Mouse (Mus musculus): ENCODE data around the gene Gm20388.
A peak's percentile ranks its signal among the peaks of the same experiment; 100 is the strongest.

Gene Gm20388

DNA sequence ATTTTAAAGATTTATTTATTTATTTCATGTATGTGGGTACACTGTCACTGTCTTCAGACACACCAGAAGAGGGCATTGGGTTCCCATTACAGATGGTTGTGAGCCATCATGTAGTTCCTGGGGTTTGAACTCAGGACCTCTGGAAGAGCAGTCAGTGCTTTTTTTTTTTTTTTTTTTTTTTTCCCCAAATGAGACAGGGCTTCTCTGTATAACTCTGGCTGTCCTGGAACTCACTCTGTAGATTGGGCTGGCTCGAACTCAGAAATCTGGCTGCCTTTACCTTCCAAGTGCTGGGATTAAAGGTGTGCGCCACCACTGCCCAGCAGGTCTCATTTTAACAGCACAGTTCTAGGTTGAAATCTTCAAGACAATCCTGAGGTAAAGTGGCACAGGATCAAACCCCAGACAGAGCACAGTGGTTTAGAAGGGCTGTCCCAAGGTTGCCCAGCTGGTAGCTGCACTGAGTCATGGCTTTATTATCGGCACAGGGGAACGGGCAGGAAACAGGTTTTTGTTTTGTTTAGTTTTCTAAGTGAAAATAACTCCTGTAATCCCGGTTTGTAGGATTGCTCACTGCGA is 2038.7 kb downstream of the Gm20388 start, which contains the start of gene Banp:
Gene Banp (plus strand): TSS at position 529 of the 579 bp plus-strand sequence.
- DNase-seq (ENCODE audit: low spot score): no peak

DNA sequence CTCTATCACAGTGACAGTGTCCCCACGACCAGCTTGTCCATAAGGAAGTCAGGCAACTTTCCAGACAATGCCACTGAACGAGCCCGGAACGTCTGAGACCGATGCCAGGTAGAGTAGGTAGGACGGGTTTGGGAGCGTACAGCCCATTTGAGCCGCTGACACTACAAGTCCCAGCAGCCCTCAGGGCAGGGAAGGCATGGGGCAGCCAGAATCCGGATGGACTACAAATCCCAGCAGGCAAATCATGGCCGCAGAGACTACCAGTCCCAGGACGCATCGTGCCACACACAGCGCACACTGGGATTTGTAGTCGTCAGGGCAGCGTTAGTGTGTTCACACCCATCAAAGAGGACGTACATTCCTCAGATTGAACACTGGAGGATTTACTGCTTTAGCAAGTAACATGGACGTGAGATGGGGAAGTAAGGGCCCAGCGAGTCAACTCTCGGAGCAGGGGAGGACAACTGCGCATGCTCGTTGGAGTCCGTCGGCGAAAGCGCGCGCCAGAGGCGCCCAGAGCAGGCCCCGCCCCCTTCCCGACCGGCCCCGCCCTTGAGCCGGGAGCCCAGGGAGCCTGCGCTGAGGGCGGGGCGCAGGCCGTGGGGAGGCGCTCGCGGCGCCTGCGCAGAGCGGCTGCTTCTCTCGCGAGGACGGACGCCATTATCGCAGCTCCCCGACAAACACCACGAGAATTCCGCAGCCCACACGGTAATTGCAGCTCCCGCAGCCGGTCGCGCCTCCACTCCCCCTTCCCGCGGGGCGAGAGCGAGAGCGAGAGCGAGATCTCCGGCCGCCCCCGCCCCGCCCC is 2039.5 kb downstream of the Gm20388 start:
- DNase-seq (ENCODE audit: low spot score): peak; percentile 98

DNA sequence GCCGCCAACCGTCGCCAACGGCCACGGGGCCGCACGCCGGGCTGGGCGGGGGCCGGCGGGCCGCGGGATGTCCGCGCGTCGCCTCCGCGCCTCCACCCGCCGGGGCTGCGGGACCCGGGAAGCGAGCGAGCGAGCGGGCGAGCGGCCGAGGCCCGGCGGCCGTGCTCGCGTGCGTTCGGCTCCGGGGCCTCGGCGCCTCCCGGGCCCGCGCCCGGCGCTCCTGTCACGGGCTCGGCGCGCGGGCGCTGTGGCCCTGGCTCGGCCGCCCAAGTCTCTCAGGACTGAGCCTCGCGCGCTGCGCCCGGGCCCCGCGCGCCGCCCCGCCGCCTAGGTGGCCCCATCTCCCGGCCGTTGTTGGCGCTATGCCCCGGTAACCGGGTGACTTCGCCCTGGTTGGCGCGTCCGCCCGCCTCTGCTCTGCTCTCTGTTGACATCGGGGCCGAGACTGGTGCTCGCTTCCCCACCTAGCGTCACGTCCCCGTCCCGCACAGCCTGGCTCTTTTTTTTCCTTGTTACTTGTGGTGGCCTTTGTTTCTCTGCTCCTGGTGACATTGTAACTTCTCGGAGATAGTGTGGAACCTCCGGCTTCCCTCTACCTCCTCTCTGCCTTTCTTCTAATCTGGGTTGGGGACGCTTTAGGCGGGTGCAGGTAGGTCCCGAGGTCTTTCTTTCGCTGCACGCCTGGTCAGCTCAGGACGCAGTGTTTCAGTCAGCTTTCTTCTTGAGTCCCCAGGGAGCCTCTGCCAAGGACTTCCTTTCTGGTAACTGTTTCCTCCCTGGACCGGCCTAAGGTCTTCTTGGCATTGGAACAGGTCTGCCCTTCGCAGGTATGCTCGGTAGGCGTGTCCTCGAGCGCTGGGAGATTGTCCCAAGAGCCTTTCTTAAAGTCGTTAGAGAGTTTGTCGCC is 2040.4 kb downstream of the Gm20388 start:
- no peak for DNase-seq (ENCODE audit: low spot score)

DNA sequence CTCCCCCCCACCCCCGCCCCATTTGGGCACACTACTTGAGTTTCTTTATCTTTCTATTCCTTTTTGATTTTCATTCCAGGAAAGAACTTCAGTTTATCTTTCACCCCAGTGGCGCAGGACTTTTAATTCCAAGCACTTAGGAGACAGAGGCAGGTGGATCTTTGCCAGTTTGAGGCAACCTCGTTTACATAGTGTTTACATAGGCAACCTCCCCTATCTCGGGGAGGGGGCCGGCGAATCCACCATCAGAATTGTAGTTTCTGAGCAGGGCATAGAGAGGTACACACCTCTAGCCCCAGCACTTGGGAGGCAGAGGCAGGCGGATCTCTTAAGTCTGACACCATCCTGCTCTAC is 2041.0 kb downstream of the Gm20388 start:
- DNase-seq (ENCODE audit: low spot score): no peak

DNA sequence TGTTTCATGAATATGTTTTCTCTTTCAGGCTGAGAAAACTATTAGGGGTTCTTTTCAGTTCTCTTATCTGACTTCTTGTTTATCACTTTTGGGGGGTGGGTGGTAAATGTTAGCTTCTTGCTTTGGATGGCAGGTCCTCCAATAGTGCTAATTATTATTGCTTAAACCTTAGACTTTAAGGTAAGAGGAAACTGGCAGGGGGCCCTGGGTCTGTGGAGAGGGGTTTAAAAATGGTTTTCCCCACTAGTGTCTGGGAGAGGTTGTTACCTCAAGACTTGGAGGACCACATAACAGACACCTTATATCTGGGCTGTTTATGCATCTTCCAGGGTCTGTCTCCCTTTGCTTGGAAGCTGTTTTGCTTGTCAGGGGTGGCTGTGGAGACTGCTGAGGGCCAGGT is 2041.5 kb downstream of the Gm20388 start:
- DNase-seq (ENCODE audit: low spot score): no peak

DNA sequence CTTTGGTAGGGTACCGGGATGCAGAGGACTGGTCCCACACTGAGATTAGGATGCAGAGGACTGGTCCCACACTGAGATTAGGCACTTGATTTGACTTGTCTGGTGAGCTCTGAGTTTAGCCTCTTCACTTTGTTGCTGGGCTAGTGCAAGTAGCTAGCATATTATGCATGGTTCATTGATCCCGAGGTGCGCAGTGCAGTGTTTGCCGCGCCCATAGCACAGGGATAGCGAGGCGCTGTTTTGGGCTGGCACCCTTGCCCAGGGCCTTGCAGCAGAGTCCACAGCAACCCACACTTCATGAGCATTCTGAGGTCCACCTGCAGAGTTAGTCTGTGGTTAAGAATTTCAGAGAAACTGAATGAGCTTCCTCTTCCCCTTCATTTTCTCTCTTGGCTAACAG is 2042.2 kb downstream of the Gm20388 start:
- no peak for DNase-seq (ENCODE audit: low spot score)

DNA sequence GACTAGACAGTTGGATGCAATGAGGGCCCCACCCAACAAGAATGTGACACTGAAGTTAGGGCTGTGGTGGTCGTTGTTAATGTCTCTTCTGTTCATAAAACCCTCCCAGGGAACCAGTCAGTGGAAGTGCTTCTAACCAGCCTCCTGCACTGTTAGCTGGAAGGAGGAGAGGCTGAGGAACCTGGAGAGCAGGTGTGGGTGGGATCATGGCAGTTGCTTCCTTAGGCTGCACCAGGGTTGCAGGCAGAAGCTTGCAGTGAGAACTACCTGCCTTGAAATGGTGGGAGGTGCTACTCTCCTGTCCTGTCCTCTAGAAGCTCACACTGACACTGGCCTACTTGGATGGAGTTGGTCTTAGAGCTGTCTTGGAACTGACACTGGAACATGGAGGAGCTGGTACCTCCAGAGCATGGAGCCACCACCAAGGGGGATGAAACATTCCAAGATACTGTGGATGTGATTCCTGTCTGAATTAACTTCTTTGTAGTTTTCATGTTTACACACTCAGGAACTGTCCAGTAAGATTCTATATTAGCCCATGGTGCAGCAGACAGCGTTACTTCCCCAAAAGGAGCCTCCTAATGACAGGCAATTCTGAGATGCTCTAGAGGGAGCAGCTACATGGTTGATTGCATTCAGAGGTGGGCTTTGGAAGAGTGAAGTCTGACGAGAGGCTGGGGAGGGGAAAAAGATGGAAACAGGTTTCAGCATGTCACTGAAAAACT is 2043.3 kb downstream of the Gm20388 start:
- no peak for DNase-seq (ENCODE audit: low spot score)

DNA sequence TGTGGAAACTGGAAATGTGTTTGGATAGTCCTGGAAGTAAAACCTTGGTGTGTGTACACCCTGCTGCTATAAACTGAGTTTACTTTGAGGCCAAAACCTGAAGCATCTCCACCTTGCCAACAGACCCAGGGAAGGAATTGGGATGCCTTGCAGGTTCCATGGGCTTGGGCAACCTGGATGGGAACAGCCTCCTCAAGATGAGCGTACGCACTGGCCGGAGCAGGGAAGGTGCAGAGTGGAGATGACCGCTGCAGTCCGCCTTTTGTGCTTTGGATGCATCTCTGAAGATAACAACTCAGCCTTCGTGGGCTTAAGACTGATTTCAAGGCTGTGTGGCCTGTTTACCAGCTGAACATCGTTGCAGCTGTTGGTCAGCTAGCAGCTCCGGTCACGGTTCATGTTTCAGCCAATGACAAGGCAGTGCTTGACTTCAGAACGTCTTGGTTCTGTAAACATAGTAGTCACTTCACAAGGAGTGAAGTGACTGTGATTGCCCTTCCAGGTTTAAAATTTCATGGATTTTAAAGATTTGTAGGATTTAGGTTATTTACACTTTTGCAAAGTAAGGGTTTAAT is 2044.4 kb downstream of the Gm20388 start:
- DNase-seq (ENCODE audit: low spot score): no peak

DNA sequence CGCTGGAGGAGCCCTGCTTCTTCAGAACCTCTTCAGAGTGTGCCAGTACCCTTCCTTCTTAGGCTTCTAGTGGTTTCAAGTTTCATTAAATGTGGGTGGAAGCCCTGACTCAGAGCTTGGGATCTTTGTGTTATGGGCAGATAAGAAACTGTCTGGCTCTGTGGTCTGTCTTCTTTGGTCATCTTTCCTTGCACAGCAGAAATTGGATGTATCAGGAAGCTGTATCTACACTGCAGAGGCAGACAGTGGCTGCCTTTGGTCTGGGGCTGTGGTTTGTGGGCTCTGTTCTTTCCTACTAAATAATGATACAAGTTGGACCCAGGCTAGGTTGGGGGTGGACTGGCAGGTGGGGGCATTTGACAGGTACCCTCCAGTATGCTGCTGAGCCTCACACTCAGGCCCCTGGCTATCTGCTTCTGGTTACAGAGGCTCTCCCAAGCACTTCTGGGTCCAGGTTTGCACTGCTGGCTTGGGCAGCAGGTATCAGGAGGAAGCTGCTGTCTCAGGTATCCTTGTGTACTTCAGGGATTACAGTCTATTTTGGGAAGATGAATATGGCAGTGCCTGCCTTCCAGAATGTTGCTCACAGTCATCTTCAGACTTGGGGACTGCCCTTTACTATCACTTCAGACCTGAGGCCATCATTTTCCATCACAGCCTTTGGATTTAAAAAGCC is 2045.3 kb downstream of the Gm20388 start:
- DNase-seq (ENCODE audit: low spot score): no peak

DNA sequence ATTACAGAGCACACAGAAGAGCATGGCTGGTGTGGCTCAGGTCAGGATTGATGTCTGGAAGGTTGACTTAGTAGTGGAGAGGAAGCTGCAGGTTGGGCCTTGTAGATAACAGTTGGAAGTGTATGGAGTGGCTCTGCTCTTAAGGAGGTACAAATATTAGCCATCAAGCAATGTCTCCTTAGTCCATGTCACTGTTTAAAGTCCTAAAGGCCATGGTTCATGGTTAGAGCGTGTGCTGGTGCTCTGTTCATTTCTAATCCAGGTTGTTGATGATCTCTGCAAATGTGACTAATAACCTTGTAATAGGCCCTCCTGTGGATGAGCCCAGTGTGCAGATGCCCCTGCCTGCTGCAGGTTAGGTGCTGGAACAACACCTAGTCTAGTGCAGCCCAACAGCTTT is 2047.8 kb downstream of the Gm20388 start:
- no peak for DNase-seq (ENCODE audit: low spot score)

DNA sequence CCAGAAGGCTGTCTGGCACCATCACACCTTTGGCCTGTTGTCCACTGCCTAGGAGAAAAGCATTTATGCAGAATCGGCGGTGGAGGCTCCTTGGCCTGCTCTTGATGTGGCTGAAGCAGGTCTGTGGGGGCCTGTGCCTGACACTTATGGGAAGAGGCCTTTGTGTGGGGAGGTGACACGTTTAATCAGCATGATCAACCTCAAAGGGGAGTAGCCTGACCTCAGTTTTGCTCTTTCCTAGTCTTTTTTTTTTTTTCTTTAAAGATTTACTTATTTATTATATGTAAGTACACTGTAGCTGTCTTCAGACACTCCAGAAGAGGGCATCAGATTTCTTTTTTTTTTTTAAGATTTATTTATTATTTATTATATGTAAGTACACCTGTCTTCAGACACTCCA is 2052.3 kb downstream of the Gm20388 start:
- no peak for DNase-seq (ENCODE audit: low spot score)

DNA sequence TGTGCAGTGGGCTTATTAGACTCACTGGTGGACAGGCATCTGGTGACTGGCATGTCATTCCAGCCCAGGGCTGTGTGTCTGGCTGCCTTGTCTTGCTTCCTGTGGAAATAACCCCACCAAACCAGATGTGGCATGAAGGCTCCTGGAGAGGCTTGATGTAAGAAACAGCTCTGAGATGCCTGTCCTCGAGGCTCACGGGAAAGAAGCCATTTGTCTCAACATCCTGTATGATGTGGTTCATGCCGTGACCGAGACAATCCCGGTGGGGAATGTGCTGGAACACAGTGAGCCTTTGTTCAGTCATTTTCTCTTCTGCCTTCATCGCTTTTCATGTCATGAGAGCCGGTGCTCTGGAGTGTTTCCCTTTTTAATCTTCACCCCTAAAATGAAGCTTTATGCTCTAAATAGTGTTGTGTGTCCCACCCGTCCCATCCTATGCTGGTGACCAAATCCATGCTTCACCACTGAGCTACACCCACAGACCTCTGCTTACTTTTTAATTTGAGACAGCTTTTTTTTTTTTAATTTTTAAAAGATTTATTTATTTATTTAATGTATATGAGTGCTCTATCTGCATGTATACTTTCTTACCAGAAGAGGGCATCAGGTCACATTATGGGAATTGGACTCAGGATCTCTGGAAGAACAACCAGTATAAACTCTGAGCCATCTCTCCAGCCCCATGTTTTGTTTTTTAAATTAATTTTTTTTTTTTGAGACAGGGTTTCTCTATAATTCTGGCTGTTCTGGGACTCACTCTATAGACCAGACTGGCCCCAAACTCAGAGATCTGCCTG is 2054.3 kb downstream of the Gm20388 start:
- DNase-seq (ENCODE audit: low spot score): no peak

DNA sequence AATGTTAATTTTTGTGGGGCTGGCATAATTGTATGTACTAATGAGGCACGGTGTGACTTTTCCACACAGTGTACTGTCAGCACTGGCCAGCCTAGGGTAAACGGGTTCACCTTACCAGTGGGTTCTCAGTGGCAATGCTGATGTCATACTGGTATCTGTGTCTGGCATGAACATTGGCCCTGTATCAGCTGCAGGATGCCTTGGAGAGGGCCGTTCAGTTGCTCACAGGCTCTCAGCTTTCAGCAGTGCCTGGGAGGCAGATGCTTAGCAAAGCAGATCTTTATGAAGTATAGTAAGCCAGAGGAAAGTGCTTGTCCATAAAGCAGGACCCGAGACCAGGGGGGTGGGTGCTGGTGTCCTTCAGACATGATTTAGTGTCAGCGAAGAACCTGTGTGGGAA is 2055.5 kb downstream of the Gm20388 start:
- DNase-seq (ENCODE audit: low spot score): no peak

DNA sequence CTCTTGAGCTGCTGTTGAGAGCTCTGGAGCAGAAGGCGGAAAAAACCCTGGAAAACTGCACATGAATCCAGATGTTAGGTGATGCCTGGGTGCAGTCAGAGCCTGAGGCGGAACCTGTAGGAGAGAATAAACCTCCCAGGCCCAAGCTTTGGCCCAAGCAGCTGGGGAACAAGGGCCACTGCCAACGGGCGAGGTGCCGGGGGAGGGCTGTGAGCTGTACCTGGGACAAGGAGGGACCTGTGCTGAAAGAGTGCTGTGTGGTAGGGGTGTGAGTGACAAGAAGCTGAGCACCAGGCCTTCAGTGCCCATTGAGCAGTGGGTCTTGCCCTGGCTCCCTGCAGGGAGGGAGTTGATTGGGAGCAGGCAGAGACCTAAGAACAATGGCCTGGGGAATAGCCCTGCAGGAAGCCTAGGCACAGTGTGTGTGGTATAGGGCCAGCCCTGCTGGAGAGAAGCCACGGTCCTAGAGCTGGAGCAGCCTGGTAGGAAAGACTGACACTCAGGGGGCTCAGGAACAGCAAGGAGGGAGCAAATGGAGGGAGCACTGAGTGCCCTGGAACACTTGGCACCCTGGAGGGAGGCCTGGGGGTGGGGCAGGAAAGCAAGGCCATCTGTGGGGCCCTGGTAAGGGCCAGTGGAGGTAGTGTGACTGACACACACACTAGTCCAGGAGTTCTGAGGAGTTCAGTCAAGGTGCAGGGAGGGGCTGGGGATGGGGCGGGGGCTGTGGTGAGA is 2056.2 kb downstream of the Gm20388 start:
- DNase-seq (ENCODE audit: low spot score): no peak

DNA sequence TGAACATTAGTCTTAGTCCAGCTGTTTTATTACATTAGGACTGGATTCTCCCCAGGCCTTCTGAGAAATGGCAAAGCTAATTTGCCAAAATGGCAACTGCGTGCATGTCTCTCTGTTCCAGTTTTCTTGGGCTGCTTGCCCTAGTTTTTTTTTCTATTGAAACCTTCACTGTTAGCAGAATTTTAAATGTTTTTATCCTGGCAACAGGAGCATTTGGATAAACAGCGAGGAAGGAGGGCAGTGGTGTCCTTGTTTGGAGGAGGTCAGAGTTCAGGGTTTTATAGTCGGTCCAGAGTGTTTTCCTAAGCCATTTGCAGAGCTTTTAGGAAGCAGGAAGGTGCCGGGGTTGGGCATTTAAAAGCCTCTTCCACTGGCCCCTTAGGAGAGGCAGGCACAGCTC is 2057.3 kb downstream of the Gm20388 start:
- DNase-seq (ENCODE audit: low spot score): no peak

DNA sequence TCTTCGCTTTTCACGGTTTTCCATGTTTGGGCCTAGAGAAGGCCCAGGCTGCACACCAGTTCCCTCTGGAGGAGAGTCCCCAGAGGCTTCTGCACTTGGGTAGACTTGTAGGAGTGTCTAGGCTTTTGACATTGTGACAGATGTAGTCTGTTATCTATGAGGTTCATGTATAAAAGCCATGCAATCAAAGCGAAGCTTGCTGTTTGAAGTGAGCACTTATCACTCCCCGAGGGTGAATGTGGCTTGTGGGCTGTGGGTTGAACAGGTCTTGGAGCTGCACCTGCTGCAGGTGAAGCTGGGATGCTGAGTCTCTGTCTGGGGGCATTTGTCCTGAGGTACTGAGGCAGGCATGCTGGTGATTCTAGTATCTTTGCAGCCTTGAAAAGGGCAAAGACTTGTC is 2057.9 kb downstream of the Gm20388 start:
- no peak for DNase-seq (ENCODE audit: low spot score)

DNA sequence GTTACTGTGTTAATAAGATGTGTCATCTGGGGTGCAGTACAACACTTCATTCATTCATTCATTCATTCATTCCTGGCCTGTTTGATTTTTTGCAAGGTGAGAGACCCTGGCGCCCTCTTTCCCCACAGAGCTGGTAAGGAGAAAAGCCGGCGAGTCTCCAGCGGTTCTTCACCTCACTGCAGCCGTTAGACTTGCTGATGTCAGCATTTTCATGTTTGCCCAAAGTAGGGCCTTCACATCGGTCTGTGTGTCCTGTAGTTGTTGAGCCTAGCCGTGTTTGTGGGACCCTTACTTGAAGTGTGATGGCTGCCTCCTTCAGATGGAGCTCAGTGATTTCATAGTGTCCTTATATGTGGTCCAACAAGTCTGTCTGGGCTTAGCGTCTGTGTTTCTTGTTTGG is 2059.6 kb downstream of the Gm20388 start:
- no peak for DNase-seq (ENCODE audit: low spot score)

DNA sequence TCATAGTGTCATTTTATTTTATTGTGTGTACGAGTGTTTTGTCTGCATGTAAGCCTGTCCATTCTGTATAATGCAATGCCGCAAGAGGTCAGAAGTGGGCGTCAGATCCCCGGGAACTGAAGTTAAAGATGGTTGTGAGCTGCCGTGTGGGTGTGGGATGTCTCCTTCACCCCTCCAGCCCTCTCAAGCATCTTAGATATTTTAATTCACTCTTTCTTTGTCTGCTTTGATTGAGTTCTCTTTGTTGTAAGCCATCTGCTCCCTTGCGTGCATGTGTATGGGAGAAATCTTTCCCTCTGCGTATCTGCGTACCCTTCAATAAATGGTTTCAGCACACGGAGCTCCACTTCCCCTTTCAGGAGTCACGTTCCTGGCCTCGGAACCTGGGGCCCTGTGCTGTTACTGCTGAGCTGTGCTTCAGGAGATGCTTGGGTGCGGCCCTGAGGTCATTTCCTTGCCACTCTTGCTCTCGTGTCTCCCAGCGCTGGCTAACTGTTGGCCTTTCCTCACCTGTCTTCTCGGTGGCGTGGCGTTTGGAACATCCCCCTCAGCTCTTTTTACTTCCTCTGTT is 2060.9 kb downstream of the Gm20388 start:
- DNase-seq (ENCODE audit: low spot score): no peak

DNA sequence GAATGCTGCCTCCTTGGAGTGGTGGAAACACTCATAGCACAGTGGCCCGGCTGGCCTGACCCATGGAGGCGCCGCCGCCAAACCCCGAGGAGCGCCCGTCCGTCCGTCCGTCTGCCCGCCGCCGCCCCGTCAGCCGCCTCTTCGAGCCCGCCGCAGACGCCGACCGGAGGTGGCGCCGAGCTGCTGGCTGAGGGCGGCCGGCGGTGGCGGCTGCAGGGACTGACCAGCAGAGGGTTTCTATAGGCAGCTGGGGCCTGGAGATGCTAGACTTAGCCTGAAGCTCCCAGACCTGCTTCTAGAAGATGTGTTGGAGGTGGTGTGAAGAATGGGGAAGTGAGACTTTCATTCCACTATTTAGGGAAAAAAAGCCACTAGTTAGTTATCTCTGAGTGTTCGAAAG is 2063.3 kb downstream of the Gm20388 start:
- no peak for DNase-seq (ENCODE audit: low spot score)

Measured in ovary, postnatal 14 days (tissue).